Mouse (Mus musculus): ENCODE data around the gene Kmt5b. TPM values are rescaled to one million over a fixed set of nuclear protein-coding genes. Genes with fewer than 3 reads are reported as not detected.

The Kmt5b gene
- polyA plus RNA-seq, 1 experiment from 2014 or later, result 37.1 TPM

Other genes with a start within 250 kb of the Kmt5b start
- 64.9 and 74.2 TPM in 2 replicates for gene Ppp6r3, start 191.7 kb upstream of the Kmt5b start, polyA plus RNA-seq (2016; fragmentation: Nextera tagmentation; extraction: Ambion mirVana)
- gene Lrp5, start 80.9 kb upstream of the Kmt5b start, polyA plus RNA-seq (2016; fragmentation: Nextera tagmentation; extraction: Ambion mirVana), result 3.1 and 3.5 TPM in 2 replicates
- 45.7 and 46.9 TPM in 2 replicates for gene 1810055G02Rik, start 59.1 kb upstream of the Kmt5b start, polyA plus RNA-seq (2016; fragmentation: Nextera tagmentation; extraction: Ambion mirVana)
- gene Chka, start 84.4 kb downstream of the Kmt5b start, polyA plus RNA-seq (2016; fragmentation: Nextera tagmentation; extraction: Ambion mirVana), result 57.5 and 59.9 TPM in 2 replicates
- gene Tcirg1, start 139.7 kb downstream of the Kmt5b start, polyA plus RNA-seq (2016; fragmentation: Nextera tagmentation; extraction: Ambion mirVana), result 21.6 and 21.9 TPM in 2 replicates
- gene Ndufs8, start 145.4 kb downstream of the Kmt5b start, polyA plus RNA-seq (2016; fragmentation: Nextera tagmentation; extraction: Ambion mirVana), result 241 and 279 TPM in 2 replicates
- gene Aldh3b1, start 162.4 kb downstream of the Kmt5b start, polyA plus RNA-seq (2016; fragmentation: Nextera tagmentation; extraction: Ambion mirVana), result 0.71 and 0.81 TPM in 2 replicates
- 6.3 and 8.8 TPM in 2 replicates for gene Unc93b1, start 167.8 kb downstream of the Kmt5b start, polyA plus RNA-seq (2016; fragmentation: Nextera tagmentation; extraction: Ambion mirVana)
- gene Aldh3b3, start 191.2 kb downstream of the Kmt5b start, polyA plus RNA-seq (2016; fragmentation: Nextera tagmentation; extraction: Ambion mirVana), result not detected in 2 replicates
- 0.91 and 2.0 TPM in 2 replicates for gene Aldh3b2, start 204.9 kb downstream of the Kmt5b start, polyA plus RNA-seq (2016; fragmentation: Nextera tagmentation; extraction: Ambion mirVana)
- gene Acy3, start 219.1 kb downstream of the Kmt5b start, polyA plus RNA-seq (2016; fragmentation: Nextera tagmentation; extraction: Ambion mirVana), result 2.6 and 2.9 TPM in 2 replicates
- gene Tbx10, start 225.3 kb downstream of the Kmt5b start, polyA plus RNA-seq (2016; fragmentation: Nextera tagmentation; extraction: Ambion mirVana), result 0.88 and 2.6 TPM in 2 replicates
- 20.1 and 22.6 TPM in 2 replicates for gene Nudt8, start 233.2 kb downstream of the Kmt5b start, polyA plus RNA-seq (2016; fragmentation: Nextera tagmentation; extraction: Ambion mirVana)
- 3.0 and 3.1 TPM in 2 replicates for gene Gm49405, start 233.2 kb downstream of the Kmt5b start, polyA plus RNA-seq (2016; fragmentation: Nextera tagmentation; extraction: Ambion mirVana)
- gene Doc2g, start 235.9 kb downstream of the Kmt5b start, polyA plus RNA-seq (2016; fragmentation: Nextera tagmentation; extraction: Ambion mirVana), result 3.0 and 3.8 TPM in 2 replicates
- 196 and 198 TPM in 2 replicates for gene Ndufv1, start 245.4 kb downstream of the Kmt5b start, polyA plus RNA-seq (2016; fragmentation: Nextera tagmentation; extraction: Ambion mirVana)

All from hindbrain, embryonic 10.5 days (tissue).